Mouse (Mus musculus): ENCODE results near the gene Prkg1.

- no peak for TF ChIP-seq CTCF (IDR thresholded peaks at IDR 0.05; ENCODE audit: low read depth, low read length)
- no peak for TF ChIP-seq GATA2 (IDR thresholded peaks at IDR 0.05; ENCODE audit: borderline replicate concordance, low read depth, low read length)
- TF ChIP-seq POLR2AphosphoS5 (IDR thresholded peaks at IDR 0.05; ENCODE audit: insufficient replicate concordance, low read depth, low read length) = no peak
These were observed 1139.4 kb downstream of the Prkg1 start for GRCm38 (mm10) chr19:30625391-30625790.
